Mouse (Mus musculus): ENCODE measurements at regions not wholly inside any gene's neighbourhood (a gene's known extent, or its start where the extent isn't known, plus 50 kb on each side); places are given as distances from the start of the nearest gene placed in this dataset.

DNA sequence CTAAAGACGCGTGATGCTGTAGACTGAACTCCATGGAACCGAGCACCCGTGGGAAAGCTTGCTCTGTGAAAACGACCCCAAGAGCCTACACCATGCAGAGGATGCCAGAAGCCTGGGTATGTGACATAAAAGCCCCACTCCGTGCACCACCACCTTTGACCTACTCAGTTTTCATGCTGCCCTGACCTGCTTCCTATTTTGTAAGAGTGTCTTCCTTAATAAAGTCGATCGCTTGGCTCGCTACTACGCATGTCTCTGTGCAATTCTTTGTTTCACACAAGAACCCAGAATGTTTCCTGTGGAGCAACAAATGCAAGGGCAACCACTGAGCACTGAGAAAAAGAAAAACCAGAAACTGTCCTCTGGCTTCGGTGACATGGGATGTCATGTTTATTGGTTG, 60.5 kb downstream of the Sec61b start:
- DNase-seq (ENCODE audit: low spot score), result no peak

DNA sequence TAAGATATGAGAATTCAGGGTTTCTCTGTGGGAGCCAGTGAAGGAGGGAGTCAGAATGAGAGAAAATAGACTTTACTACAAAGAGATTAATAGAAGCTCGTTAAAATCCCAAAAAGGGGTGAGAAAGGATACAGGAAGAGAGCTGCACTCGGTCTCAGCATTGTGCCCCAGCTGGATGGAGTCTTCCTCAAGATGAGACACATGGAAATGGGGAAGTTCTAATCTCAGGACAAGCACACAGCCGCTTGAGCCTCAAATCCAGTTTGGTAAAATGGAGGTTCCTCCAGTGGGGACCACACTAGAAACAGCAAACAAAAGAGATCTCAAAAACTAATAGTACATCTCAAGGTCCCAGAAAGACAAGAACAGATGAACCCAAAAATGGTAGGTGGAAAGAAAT, 93.2 kb downstream of the Sec61b start:
- DNase-seq (ENCODE audit: low spot score), result no peak

DNA sequence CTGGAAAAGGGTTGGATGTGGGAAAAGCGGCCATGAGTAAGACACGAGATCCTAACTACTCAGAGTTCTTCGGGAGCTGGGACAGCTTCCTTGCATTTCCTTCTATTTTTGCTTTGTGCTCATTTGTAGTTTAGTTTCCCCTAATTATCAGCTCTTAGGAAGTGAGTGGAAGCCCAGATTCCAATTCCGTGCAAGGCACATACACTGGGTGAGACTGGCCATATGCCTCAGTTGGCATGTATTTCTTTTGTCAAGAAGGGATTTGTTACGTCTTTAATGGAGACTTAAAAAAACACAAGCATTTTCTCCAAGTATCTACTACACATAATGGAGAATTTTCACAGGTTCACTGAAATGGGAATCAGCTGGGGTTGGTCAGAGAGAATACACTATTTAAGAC, 96.4 kb downstream of the Sec61b start:
- no peak for DNase-seq (ENCODE audit: low spot score)

DNA sequence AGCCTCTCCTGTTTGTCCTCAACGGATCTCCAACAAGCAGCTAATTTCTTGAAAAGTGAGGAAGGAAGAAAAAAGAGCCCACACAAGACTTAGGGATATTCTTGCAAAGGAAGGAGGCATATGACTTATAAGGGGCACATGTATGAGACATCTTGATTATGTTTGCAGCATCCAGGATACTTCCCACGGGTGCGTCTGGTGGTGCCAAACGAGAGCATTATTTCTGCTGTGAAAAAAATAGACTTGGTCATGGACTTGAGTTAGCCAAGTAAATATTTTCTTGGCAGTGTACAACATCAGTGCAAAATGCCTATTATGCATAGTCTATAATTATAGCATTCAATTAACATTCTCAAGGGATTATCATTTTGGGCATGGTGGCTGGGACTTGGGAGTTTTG, 101.6 kb downstream of the Sec61b start:
- DNase-seq (ENCODE audit: low spot score), result no peak

DNA sequence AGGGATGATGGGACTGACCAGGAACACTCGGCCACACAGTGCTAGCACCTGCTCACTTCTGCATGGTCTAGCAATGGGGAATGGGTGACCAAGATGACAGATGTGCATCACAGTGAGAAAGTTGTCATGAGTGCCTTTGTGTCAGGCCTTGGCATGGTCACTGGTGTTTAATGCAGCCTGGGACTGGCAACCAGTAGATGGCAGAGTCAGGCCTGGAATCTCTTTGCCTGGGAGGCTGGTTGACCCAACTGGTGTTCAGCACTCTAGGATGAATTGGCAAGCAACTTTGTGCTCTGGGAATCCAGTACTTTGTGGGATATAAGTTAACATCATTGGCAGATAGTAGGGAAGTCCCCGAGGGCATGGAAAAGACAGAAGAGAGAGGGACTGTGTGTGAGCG, 103.0 kb downstream of the Sec61b start:
- DNase-seq (ENCODE audit: low spot score), result peak; percentile 25

DNA sequence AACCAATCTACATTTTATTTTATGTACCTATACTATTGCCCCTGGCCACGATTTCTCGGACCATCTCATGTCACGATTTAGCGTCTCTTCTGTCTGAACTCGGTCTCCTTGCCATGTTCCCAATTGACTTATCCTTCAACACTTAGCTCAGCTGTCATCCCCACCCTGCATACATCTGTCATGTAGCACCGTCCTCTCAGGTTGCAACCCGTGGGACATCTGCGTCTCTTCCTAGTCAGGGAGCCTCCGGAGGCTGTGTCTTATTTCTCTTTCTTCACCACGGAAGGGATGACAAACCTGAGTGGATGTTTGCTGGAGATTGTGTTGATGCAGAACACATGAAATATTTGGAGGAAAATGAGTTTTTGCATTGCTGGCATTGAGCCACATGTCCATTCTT, 104.2 kb downstream of the Sec61b start:
- no peak for DNase-seq (ENCODE audit: low spot score)

DNA sequence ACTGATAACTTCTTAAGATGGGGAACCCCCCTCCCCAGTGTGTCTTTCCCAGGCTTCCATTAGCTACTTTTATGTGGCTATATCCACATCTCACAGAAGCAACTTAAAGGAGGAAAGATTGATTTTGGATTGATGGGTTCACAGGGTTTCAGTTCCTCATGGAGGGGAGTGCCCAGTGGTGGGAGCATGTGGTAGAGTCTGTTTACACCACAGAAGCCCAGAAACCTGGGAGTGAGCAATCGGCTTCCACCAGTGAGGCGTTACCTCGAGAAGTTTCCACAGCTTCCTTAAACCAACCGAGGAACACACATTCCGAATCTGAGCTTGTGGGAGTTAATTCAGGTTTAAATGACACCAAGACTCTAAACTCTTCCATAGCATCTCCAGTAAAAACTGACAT, 106.1 kb downstream of the Sec61b start:
- DNase-seq (ENCODE audit: low spot score), result no peak

DNA sequence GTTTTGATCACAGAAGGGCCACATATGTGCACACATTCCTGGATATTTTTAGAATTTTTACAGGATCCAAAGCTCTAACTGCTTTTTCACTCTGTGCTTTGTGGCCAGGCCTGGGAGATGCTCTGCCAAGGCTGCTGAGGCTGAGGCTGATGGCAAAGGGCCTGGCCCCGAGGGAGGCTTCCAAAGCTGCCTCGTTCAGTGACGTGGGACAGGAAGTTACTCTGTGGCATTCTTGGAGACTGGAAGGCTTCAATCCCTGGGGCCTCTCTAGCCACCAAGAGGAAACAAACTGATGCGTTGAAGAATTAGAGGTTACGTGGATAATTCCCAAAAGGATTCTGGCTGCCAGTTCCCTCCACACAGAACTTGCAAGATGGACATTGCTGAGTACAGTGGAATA, 112.8 kb downstream of the Sec61b start:
- no peak for DNase-seq (ENCODE audit: low spot score)

DNA sequence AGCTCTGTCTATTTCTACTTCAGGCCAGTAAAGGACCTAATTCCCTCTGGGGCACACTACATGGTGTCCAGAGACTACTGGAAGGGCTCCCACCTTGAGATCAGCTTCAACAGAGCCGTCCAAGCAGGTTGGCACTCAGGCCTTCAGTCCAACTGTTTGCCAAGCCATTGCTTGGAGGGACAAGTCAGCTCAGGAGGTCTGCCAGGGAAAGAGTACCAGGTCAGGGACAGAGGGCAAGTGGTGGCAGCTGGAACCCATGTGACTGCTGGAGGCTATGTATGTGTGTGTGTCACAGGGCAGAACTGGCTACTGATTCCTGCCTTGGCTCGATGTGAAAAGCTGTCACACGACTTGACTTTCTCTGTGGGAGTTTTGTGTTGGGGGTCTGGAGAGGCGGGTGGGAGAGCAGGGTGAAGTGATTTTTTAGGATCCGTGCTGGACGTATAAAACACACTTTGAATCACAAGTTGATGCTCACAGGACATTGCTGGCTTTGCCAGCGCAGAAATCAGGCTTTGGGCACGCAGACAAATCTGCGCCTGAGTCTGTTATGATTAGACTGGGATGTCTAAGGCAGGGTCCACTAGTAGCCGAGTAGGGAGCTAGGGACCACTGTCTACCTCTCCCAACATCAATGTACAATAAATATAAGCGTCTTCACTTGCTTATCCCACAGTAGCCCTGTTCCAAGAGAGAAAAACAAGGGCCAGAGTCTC, 118.0 kb downstream of the Sec61b start:
- DNase-seq (ENCODE audit: low spot score), result no peak

DNA sequence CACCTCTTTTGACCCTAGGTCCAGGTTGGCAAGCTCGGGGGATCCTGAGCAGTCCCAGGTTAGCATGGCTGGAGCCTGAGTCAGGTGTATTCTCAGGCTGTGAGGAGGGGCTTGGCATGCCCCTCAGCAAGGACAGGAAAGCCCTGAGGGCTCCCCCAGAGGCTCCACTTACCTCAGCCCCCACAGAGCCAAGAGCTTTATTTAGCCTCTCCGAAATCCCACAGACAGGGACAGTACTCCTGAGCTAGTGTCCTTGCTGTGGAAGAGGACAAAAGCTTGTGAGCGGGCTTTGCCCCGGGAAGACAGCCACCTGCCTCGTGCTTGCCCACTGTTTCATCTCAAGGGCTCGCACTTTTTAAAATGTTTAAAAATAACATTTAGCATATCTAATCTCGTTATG, 118.7 kb downstream of the Sec61b start:
- no peak for DNase-seq (ENCODE audit: low spot score)

DNA sequence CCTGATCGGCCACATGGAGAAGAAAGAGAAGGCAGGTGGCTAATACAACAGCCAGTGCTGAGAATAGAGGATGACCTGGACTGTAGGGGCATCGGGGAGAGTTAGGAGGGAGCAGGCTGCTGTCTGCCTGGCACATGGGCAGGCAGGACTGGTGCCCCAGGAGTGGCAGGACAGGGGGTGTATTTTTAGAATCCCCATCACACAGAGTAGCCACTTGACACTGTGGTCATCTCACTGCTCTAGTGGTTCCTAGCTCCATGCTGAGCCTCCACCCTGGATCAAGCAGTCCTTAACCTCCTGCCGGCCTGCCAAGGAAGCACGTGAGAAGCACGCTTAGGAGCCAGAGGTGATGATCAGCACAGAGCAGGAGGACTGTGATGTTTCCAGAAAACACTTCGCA, 119.7 kb downstream of the Sec61b start:
- DNase-seq (ENCODE audit: low spot score), result no peak

DNA sequence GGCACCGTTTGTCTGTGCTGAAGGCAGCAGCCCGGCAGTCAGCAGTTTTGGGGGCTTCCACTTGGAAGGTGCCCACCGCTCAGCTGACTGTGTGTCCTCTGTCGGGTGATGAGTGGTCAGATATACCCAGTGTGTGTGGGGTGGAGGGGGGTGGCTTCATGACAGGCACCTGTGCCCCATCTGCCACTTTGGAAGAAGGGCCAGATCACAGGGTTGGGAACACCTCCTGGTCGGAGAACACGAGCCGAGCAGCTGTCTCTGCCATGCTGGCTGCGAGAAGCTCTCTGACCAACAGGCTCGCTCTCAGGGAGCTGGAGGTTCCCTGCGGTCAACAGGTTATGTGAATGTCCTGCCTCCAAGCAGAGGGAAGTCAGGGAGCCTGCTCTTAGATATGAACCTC, 121.4 kb downstream of the Sec61b start:
- DNase-seq (ENCODE audit: low spot score), result no peak

DNA sequence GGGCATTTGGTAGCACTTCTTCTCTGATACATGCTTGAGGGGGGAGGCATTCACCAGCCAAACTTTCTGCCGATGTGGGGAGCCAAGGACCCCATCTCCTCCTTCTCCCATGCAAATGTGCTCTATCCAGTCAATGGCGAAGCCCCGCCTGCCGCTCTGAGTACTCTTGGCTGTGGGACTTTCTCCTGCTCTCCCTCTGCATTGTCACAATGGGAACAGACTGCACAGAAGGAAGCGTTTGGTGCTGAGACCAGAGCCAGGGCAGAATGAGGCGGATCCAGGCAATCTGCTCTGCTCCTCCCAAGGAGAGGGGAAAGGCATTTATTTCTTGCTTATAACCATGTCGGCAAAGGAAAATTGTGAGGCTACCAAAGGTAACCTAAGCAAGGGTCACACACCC, 123.1 kb downstream of the Sec61b start:
- DNase-seq (ENCODE audit: low spot score), result no peak

DNA sequence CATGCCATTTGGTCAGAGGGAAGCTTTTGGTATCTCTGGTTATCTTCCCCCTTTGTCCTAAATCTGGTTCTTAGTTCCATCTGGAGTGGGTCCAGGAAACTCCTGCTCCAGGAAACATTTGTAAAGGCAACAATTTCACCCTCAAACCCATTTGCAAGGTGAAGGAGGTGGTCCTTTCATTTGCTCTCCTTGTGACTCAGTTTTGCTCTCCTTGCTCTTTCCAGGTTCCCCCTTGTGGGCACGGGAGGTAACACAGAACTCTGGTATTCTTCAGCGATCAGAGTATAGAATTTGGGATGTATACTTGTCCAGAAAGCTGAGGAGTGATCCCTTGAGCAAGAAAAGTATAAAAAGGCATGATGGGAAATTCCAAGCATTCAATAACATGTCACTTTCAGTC, 123.8 kb downstream of the Sec61b start:
- peak; percentile 26 for DNase-seq (ENCODE audit: low spot score)

DNA sequence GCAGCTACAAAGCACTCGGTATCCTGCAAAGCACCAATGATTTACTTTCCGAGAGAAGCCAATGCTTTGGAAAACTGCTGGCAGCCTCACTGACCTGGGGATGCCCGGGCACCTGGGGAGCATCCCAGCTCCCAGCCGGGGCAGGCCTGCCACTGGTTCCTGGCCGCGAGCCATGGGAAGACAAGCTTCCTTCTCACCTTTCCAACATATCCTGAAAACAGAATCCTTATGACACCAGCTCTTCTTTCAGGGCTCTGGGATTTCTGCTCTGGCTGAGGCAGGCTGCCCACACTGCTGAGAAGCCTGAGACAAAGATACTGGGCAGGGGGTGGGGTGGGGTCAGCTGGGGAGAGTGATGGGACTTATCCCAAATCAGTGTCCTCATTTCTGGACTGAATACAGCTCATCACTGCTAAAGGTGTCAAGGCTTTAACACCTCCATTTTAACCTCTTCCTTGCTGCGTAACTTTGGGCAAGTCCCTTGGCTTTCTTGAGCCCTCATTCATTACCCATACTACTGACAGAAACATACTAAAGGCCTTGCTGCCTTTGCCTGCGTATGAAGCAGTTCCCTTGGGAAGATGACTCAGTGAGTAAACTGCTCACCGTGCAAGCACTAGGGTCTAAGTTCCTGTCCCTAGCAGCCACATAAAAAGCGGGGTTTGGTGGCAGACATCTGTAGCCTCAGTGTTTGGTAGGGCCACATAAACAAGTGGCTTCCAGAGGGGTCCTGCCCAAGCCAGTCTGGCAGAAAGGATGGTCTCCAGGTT, 127.0 kb downstream of the Sec61b start:
- no peak for DNase-seq (ENCODE audit: low spot score)

DNA sequence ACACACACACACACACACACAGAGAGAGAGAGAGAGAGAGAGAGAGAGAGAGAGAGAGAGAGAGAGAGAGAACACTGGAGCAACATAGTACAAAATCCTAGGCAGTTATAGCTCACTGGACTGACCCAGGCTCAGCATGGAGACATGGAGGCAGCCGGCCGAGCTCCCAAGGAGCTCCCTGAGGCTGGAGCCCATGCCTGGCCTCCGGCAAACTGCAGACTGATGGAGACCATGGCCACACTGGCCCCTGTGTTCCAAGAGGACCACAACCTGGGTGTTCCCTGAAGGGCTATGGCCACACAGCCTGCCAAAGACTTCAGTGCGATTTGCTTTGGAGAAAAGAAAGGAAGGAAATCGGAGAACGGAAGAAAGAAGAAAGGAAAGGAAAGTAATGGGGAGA, 128.9 kb downstream of the Sec61b start:
- DNase-seq (ENCODE audit: low spot score), result no peak

DNA sequence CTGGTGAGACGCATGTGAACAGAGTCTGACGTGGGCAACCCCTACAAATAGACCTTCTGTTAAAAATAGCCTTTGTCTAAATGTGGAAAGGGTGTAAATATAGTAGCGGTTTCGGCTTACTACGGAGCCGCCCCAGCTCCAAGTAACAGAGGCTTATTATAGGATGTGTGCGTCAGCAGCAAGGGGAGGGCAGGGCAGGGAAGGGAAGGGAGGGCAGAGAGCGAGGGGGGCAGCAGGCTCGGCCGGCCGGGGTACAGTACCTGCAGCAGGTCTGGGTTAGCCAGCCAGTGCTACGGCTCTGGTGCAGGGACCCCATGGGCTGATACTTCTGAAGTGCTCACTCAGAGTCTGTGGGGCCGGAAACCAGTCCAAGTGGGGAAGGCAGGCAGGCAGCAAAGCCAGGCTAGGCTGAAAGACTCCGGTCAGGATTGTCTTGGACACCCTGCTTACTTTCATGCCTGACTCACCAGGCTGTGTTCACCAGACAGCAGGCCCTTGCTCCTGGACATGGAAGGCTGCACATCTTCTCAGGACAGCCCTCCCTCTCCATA, 129.5 kb downstream of the Sec61b start:
- peak; percentile 10 for DNase-seq (ENCODE audit: low spot score)

DNA sequence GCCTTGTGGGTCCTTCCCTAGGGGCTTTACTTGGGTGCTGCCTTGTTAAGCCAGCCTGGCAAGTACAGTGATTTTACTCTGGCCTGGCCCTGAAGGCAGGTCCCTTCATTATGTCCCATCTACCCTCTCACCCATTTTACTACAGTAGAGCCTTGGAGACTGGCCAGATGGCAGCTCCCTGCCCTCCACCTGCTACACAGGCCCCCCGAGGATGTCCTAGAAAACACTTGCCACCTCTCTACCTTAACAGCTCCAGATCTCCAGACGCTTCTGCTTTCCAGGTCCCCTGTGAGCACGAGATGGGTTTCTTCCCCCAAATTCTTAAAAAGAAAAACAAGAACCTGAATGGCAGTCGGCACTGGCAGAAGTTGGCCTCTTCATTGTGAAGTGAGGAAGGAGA, 131.2 kb downstream of the Sec61b start:
- DNase-seq (ENCODE audit: low spot score), result no peak

DNA sequence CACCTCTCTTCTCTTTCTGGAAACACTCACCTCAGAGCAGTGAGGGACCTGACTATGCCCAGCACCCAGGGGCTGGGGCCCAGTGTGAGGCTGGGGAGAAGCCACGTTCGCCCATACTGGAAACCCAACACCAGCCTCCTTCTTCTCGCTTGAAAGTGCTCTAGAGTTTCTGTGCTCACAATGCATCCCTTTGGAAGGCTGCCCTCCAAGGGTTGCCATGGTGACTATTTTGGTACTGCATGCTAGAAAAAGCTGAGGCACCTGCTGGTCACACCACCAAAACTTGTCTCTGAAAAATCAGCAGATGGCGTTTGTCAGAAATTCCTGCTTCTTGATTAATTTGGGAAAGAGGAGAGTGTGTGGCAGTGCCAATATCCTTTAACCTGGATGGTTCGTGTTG, 134.2 kb downstream of the Sec61b start:
- DNase-seq (ENCODE audit: low spot score), result no peak

DNA sequence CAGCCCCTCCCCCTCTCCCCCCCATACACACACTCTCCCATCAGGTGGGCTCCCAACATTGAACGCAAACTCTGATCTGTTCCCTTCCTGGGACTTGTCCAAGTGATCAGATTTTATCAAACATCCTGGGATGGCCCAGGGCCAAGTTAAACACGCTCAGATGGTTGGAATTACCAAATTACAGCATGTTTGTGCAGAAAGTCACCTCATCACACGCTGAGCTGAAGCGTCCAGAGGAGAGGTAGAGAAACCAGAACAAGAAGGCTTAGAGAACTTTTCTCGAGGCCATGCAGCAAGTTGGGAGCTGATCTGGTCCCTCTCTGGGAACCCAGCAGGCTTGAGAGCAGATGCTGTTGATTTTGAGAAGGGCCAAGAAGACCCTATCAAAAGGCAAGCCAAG, 136.5 kb downstream of the Sec61b start:
- no peak for DNase-seq (ENCODE audit: low spot score)

DNA sequence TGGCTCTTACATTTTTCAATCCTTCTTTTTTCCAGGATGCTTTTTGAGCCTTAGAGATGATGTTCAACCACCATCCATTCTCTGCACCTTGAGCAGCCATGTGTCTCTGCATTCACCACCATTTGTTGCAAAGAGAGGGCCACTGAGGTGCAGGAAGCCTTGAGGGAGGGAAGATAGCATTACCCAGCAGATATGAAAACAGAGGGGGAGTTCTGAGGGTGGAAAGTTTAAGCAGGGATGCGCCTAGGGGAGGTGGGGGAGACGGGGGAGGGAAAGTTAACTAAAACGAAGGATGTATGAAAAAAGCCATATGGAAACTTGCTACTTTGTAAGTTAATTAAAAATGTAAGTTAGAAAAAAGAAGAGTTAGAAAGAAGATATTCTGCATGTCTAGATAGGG, 142.1 kb downstream of the Sec61b start:
- DNase-seq (ENCODE audit: low spot score), result no peak

DNA sequence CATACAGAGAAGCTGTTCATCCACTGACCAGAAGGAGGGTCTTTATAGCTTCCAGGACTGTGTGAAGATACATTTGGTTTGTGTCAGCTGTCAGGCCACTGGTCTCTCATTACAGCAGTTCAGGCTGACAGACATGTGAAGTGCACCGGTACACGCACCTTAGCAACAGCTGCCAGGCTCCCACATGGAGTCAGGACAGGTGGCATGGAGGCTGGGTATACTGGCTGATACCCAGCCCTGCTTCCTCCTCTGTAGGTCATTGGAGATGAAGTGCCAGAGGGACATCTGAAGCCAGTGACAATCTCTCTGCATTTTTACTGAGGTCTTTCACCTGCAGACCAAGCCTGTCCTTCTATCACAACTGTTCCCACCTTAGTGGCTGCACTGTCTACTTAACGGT, 146.2 kb downstream of the Sec61b start:
- DNase-seq (ENCODE audit: low spot score), result no peak

DNA sequence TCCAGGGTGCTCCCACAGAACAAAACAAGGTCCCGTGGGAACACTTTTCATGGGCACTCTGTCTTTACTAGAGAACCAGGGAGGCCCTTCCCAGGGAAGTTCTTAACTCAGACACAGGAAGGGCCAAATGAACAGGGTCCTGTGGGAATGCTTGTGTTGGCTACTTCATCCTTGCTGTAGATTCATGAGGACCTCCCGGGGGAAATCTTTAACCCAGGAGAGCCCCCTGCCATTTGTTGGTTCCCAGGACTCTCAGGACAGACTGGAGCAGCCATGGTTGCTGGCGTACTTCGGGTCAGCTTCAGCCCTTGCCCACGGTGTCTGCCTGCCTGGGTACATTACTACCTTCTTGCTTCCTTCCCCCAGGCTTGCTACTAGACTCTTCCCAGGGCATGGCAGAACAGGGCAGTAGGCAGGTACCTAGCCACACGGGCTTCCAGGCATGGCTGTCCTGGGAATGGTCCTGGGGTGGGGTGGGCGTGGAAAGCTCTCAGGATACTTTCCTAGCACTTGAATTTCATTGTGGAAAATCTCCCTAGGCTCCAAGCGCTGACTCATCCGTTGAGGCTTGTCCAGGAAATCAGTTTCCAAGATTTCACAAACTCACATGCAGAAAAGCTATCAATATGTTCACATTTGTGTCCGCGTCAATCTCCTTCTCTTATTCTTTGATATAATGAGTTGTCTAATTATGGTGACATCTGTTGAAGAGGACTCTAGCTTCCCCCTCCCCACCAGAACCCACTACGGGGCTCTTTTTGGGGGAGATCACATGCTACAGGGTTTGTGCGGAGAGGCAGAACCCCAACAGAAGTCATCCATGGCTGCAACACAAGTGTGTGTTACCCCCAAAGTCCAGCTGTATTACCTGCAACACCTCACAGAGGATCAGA, 148.6 kb downstream of the Sec61b start:
- DNase-seq (ENCODE audit: low spot score), result no peak
